Mouse (Mus musculus): ENCODE results near the gene Ceacam16.

DNA sequence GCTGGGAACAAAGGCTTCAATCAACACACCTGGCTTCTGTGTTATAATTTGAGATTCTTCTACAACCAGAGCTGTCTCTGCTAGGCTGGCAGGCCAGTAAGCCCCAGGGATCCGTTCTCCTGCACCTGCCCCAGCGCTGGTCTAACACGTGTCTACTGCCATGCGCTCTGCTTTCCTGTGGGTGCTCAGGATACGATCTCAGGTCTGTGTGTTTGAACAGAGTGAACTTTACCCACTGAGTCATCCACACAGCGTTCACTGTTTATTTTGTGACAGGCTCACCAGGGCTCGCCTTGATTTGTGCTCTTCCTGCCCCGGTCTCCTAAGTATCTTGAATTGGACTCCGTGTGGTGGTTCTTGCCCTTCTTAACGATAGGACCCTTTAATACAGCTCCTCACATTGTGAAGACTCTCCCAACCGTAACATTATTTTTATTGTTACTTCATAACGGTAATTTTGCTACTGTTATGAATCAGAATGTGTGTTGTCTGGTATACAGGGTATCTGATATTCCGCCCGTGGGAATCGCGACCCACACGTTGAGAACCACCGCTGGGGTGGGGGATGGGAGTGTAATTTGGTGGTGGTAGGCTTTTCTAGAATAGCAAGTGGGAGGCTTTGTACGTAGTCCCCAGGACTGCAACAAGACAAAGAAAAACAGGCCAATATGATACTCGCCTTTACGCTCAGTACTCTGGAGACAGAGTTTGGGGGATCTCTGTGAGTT lies 19.2 kb downstream of the Ceacam16 start:
- TF ChIP-seq POLR2A (IDR thresholded peaks at IDR 0.05; ENCODE audit: control insufficient read depth, low read depth, low read length) (no peak), CTCF (IDR thresholded peaks at IDR 0.05; ENCODE audit: control insufficient read depth, insufficient read depth, insufficient replicate concordance, low read depth, low read length) (no peak)
